Mouse (Mus musculus) ovary, adult 18-20 months (tissue): ENCODE measurements at regions not wholly inside any gene's neighbourhood (a gene's known extent, or its start where the extent isn't known, plus 50 kb on each side); places are given as distances from the start of the nearest gene placed in this dataset.

ENCODE experiments used
- DNase-seq: peaks from one replicate; pipeline ENCODE4 v3.0.0; 2022; ENCODE audit warnings: low spot score, mixed read lengths

- DNase-seq: no peak
Measured at GRCm38 (mm10) chr15:11712481-11713274, 194.4 kb downstream of the Npr3 start.

GRCm38 (mm10) chr15:11701246-11701645 lies 205.8 kb downstream of the Npr3 start:
- DNase-seq: no peak

GRCm38 (mm10) chr15:11699929-11700328 lies 207.2 kb downstream of the Npr3 start:
- no peak for DNase-seq

GRCm38 (mm10) chr15:11697060-11697459 lies 210.0 kb downstream of the Npr3 start:
- no peak for DNase-seq

GRCm38 (mm10) chr15:11693772-11694270 lies 213.3 kb downstream of the Npr3 start:
- no peak for DNase-seq

GRCm38 (mm10) chr15:11664839-11665379 lies 242.2 kb downstream of the Npr3 start:
- no peak for DNase-seq

GRCm38 (mm10) chr15:11655168-11655567 lies 251.9 kb downstream of the Npr3 start:
- DNase-seq: no peak

GRCm38 (mm10) chr15:11646241-11646640 lies 246.8 kb upstream of the Tars start:
- no peak for DNase-seq

GRCm38 (mm10) chr15:11644779-11645178 lies 245.3 kb upstream of the Tars start:
- no peak for DNase-seq

- no peak for DNase-seq
Measured at GRCm38 (mm10) chr15:11630654-11631053, 231.2 kb upstream of the Tars start.

GRCm38 (mm10) chr15:11626433-11626832 lies 227.0 kb upstream of the Tars start:
- DNase-seq: no peak

GRCm38 (mm10) chr15:11612416-11612815 lies 213.0 kb upstream of the Tars start:
- DNase-seq: no peak

GRCm38 (mm10) chr15:11610043-11610670 lies 210.7 kb upstream of the Tars start:
- DNase-seq: no peak

GRCm38 (mm10) chr15:11607489-11607888 lies 208.0 kb upstream of the Tars start:
- DNase-seq: no peak

GRCm38 (mm10) chr15:11605677-11606076 lies 206.2 kb upstream of the Tars start:
- no peak for DNase-seq

GRCm38 (mm10) chr15:11597021-11597420 lies 197.6 kb upstream of the Tars start:
- DNase-seq: no peak

GRCm38 (mm10) chr15:11590542-11591116 lies 191.2 kb upstream of the Tars start:
- DNase-seq: no peak

GRCm38 (mm10) chr15:11589795-11590194 lies 190.3 kb upstream of the Tars start:
- DNase-seq: no peak

- DNase-seq: no peak
Measured at GRCm38 (mm10) chr15:11586384-11586783, 186.9 kb upstream of the Tars start.

- DNase-seq: no peak
Measured at GRCm38 (mm10) chr15:11584155-11584554, 184.7 kb upstream of the Tars start.

GRCm38 (mm10) chr15:11578331-11578730 lies 178.9 kb upstream of the Tars start:
- no peak for DNase-seq

- peak; percentile 23 for DNase-seq
Measured at GRCm38 (mm10) chr15:11574359-11574758, 174.9 kb upstream of the Tars start.

- no peak for DNase-seq
Measured at GRCm38 (mm10) chr15:11573496-11573895, 174.0 kb upstream of the Tars start.
